Mouse (Mus musculus): ENCODE data around the gene Flt1. TPM values are rescaled to one million over a fixed set of nuclear protein-coding genes. Genes with fewer than 3 reads are reported as not detected.

Flt1 gene
- total RNA-seq, 2 experiments from 2014 or later = 2.5 TPM

DNA sequence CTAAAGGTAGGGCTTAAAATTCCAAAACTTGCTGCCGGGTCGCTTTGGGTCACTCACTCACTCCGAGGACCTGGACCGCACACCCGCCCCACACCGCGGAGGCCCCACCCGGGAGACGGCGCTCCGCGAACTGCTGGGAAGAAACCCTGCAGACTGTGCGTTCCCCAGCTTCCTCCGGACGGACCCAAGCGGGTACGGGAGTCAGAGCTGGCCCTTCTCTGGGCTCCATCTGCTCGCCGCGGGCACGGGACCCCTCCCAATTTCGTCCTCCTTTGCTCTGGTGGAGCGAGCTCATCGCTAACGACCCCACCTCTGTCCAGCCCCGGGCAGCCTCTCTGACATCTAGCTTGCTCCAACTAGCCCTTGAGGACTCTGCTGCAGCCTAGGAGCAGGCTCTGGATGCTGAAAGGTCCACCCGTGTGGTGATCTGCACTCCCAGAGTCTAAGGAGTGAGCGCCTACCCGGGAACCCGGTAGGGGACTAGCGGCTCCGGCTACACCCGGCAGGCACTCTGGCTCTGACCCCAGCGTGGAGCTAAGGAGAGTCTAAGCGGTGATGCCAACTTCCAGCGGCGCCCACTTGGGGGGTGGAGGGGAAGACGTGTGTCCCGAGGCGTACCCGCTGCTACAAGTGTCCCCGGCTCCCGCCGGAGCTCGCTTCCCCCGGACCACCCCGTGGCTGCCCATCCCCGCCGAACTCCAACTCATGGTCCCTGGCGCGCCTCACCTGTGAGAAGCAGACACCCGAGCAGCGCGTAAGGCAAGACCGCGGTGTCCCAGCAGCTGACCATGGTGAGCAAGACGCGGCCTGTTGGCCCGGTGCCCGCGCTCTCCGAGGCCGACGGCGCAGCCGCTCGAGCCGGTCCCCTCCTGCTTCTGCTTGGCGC, 623 bp downstream of the Flt1 start:
- 0 out of 2 replicates have a peak, but pooled peaks have one; percentile 11 for ATAC-seq (replicated peaks; ENCODE audit: poor library complexity)

GRCm38 (mm10) chr5:147724391-147724790, 1.4 kb downstream of the Flt1 start:
- ATAC-seq (replicated peaks; ENCODE audit: poor library complexity) = no peak

GRCm38 (mm10) chr5:147723811-147724210, 2.0 kb downstream of the Flt1 start:
- no peak for ATAC-seq (replicated peaks; ENCODE audit: poor library complexity)

GRCm38 (mm10) chr5:147721438-147721837, 4.4 kb downstream of the Flt1 start:
- ATAC-seq (replicated peaks; ENCODE audit: poor library complexity) = peak; percentile 78

DNA sequence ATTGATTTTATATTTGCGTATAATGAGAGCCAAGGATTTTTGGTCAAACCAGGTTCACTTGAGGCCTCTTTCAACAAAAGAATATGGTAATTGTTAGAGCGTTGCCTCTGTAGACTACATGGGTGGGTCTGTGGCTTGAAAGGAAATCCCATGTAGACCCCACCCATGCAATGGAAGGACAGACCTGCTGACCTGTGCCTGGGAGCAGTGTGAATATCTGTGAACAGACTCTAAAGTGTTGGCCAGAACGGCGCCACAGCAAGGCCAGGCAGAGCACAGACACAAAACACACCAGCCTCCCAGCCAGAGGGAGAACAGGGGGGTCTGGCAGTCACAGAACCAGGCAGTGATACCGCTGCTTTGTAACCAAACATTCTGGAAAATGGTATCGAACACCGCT, 7.5 kb downstream of the Flt1 start:
- no peak for ATAC-seq (replicated peaks; ENCODE audit: poor library complexity)

- ATAC-seq (replicated peaks; ENCODE audit: poor library complexity) = no peak
Measured at GRCm38 (mm10) chr5:147716697-147717217, 9.1 kb downstream of the Flt1 start.

- no peak for ATAC-seq (replicated peaks; ENCODE audit: poor library complexity)
Measured at GRCm38 (mm10) chr5:147716276-147716675, 9.5 kb downstream of the Flt1 start.

DNA sequence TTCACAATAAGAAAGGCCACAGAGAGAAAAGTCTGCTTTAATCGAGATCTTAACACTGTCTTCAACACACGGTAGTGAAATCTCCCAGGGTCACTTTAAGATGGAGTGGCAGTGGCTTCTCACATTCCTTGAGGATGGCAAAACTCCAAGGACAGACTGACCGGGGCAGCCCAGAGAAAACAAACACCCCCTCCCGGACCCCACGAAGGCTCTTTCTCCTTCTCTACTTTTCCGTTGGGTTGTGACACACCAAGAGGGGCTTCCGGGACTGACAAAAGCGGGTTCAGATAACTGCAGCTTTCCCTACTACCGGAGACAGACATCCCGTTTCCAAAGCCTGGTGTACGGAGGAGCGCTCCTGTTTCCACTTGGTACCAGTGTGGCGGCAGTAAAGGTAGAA, 10.4 kb downstream of the Flt1 start:
- no peak for ATAC-seq (replicated peaks; ENCODE audit: poor library complexity)

GRCm38 (mm10) chr5:147708500-147708899, 17.3 kb downstream of the Flt1 start:
- ATAC-seq (replicated peaks; ENCODE audit: poor library complexity) = no peak

DNA sequence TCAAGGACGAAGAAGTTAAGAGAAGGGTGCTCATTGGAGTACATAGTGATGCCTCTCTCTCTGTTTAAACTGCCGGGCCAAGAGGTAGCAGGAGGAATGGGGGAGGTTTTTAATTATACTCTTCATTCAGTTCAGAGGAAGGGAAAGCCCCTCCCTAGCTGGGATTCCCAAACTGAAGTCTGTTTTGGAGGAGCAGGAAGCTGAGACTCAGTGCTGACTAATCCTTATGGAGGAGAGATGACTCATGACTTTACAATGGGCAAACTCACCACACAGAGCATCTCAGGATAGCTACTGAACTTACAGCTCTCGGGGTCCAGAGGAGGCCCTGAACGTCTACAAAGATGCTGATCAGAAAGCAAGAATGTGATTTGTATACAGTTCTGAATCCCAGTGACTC, 18.3 kb downstream of the Flt1 start:
- no peak for ATAC-seq (replicated peaks; ENCODE audit: poor library complexity)

- ATAC-seq (replicated peaks; ENCODE audit: poor library complexity) = no peak
Measured at GRCm38 (mm10) chr5:147704890-147705289, 20.9 kb downstream of the Flt1 start.

DNA sequence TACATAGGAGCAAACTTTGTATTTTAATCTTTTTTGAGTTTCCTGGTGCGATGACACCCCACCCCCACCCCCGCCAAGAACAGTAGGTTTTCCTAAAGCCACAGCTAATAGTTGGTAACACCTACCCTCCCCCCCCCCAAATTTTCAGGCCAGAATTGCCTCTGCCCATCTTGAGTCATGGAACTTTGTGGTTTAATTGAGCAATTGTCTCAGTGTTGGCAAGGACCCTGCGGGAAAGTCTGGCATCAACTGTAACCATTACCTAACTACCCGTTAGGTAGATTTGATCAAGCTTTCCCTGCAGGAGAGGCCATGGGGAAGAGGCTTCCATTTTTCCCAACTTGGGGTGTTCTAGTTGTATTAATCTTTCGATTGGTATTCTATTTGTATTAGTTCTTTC, 23.4 kb downstream of the Flt1 start:
- peak; percentile 71 for ATAC-seq (replicated peaks; ENCODE audit: poor library complexity)

DNA sequence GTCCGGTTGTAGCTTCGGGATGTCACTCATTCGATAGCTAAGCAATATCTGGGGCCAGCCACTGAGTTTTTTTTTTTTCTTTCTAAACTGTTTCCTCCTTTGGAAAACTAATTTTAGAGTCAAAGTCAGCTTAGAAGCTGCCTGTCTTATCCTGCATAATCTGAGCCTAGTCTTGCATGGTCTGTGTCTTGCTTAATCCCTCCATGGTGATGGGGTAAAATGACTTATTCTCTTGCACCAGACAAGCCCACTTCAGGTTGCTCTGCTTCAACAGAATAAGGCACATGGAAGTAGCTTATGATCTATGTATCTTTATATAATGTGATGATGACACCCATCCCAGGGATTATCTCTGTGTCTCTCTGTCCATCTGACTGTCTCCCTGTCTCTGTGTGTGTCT, 24.8 kb downstream of the Flt1 start:
- peak; percentile 75 for ATAC-seq (replicated peaks; ENCODE audit: poor library complexity)

GRCm38 (mm10) chr5:147698044-147698443, 27.8 kb downstream of the Flt1 start:
- ATAC-seq (replicated peaks; ENCODE audit: poor library complexity) = peak; percentile 64

- ATAC-seq (replicated peaks; ENCODE audit: poor library complexity) = no peak
Measured at GRCm38 (mm10) chr5:147697165-147697564, 28.6 kb downstream of the Flt1 start.

DNA sequence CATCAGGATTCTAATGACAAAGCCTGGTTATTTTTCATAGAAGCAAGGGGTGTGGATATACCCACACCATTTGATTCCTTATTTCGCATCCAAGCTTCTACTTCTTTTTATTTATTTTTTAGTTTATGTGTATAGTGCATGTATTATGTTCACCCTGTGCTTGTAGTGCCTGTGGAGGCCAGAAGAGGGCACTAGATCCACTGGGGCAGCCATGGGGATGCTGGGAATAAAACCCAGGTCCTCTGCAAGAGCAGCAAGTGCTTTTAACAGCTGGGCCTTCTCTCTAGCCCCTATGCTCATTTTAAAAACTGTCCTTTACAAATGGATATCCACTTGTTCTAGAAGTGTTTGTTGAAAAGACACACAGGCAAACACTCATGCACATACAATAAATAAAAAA, 33.2 kb downstream of the Flt1 start:
- ATAC-seq (replicated peaks; ENCODE audit: poor library complexity) = no peak

DNA sequence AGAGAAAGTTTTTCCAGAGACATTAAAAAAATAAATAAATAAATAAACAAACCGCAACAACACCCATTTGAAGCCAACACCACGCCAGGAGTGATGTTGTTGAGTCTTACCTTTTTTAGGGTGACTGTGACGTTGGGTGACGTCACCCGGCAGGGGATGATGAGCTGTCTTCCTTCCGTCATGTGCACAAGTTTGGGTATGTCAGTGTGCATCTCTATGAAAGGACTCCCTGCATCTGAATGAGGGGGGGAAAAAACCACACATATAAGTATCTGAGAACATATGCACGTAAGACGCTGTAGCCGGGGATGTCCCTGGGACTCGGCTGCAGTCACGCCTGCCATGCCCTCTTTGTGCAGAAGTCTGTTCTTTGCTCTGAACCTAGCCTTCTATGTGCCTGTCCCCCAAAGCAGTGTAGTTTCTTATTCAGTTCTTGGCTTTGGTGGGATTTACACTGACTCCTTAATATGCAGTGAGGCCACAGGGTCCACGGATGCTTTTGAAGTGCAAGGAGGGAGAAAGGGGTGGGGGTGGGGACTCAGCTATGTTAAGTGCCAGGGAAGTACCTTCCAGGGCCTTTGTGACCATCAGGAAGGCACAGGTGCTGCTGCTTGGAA, 42.0 kb downstream of the Flt1 start:
- ATAC-seq (replicated peaks; ENCODE audit: poor library complexity) = no peak

DNA sequence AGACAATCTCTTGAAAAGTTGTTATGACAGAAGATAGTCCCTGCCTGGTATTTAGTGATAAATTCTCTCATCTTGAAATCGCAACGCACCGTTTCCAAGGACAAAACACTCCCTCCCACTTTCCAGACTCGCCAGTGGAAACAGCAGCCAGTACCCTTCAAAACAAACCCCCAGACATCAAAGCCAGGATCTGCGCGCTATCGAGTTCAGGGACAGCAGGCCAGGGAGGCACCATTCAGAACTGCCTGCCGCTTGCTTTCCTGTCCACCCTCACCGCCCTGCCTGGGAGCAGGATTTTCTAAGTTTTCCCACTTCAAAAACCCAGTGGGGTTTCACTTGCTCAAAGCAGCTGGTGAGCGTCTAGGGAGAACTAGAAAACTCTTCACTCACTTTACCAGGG, 44.6 kb downstream of the Flt1 start:
- no peak for ATAC-seq (replicated peaks; ENCODE audit: poor library complexity)

DNA sequence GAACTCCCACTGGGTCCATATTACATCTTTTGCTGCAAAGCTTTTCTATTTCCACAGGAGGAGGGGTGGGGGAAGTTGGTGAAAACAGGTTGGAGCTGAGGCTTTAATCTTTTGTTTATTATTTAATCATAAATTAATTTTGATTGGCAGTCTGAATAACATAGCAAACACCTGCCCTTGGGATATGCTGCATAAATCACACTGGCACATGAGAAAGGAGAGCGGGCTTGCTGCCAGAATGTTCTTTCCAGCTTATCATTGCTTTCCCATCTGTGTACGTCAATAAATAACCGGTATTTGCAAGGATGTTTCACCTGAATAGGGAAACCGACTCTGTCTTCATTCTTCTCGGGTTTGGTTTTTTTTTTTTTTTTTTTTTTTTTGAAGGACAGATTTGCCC, 45.1 kb downstream of the Flt1 start:
- no peak for ATAC-seq (replicated peaks; ENCODE audit: poor library complexity)

- no peak for ATAC-seq (replicated peaks; ENCODE audit: poor library complexity)
Measured at GRCm38 (mm10) chr5:147679316-147679715, 46.5 kb downstream of the Flt1 start.

GRCm38 (mm10) chr5:147675791-147676190, 50.0 kb downstream of the Flt1 start:
- no peak for ATAC-seq (replicated peaks; ENCODE audit: poor library complexity)

DNA sequence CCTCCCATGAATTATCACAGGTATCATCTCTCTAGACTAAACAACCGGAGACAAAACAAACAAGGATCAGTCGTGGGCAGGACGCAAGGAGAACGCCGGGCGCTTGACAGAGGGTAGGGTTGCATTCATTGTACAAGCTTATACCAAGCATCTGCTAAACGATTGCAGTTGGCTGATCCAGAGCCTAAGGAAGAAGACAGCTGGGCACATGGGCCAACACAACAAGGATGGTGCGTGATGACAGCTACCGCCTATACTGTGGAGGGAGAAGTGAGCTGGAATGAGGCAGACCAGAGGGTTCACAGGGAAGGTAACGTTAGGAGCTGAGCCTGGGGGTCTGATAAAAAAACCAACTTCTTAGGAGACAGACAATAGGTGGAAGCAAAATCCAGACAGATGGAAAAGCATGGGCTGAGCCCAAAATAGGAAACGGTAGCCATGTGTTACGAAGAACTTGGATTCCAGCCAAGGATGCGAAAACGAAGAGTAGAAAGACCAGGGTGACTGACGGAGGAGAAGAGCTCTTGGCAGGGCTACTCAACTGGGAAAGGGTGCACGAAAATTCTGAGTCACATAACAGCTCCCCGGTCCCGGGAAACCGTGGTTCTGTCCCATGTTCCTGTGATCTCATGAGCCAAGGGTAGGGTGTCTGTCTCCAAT, 53.9 kb downstream of the Flt1 start:
- no peak for ATAC-seq (replicated peaks; ENCODE audit: poor library complexity)
